Comparison of ENCODE assay signal across 8 mouse cellular contexts in the genomic region with DNA sequence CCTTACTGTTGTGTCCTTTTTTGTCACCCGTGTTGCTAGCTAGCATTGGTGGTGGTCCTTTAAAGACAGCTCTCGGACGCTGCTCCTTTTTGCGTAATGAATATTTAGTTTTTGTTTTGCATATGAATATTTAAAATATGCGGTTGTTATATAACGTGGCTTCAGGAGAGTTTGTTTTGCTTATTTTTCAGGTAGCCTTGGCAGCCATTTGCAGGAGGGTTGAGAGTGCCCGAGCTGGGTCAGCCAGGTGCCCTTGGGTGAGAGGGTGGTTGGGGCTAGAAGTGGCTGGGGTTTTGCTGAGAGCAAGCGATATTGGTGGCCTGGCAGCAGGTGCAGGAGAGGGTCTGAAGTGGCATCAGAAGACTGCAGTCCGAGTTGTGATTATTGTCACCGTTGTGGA. TPM values are rescaled to one million over a fixed set of nuclear protein-coding genes. Genes with fewer than 3 reads are reported as not detected.
DNase-seq lines count a peak whose midpoint lies in the region; ATAC-seq and TF ChIP-seq lines count a peak whose summit lies in the region.

No protein-coding gene starts in this region.

- H3K4me2 ChIP-seq in heart, embryonic 12.5 days: peak overlapping the region; percentile 88
- H3K4me2 ChIP-seq in kidney, embryonic 16.5 days (replicated peaks; ENCODE audit: low read depth, low read length): peak overlapping the region; percentile 60

- no peaks in the 10 kb centered on the region; the same call in 1 of the 2 replicates for H3K4me1 ChIP-seq in bone marrow, adult 2 months (ENCODE audit: control insufficient read depth, insufficient read depth, low read length)
- peaks cover 15% of the 10 kb centered on the region for H3K4me1 ChIP-seq in heart, embryonic 12.5 days (replicated peaks)
- H3K4me1 ChIP-seq in kidney, embryonic 16.5 days (ENCODE audit: insufficient read depth, low read length): peaks cover 16% of the 10 kb centered on the region

- peak overlapping the region; percentile 91 for H3K9ac ChIP-seq in heart, embryonic 12.5 days
- H3K9ac ChIP-seq in kidney, embryonic 16.5 days (replicated peaks; ENCODE audit: low read length): peak overlapping the region; percentile 78

- 2% methylated on average over 10 of the region's 10 CpGs for WGBS in bone marrow, adult 2 months
- whole genome bisulfite sequencing in heart, embryonic 12.5 days: 2% methylated on average over 10 of the region's 10 CpGs
- 2% methylated on average over 10 of the region's 10 CpGs for WGBS in kidney, embryonic 16.5 days

- peaks cover 27% of the 10 kb centered on the region for H3K36me3 ChIP-seq in heart, embryonic 12.5 days
- H3K36me3 ChIP-seq in kidney, embryonic 16.5 days (ENCODE audit: insufficient read depth, low read length): peaks cover 18% of the 10 kb centered on the region; the same call in 1 of the 2 replicates

- no peak for TF ChIP-seq CTCF in bone marrow, adult 2 months (IDR thresholded peaks at IDR 0.05; ENCODE audit: control insufficient read depth, insufficient read depth, low read length)

- no peak for TF ChIP-seq POLR2A in bone marrow, adult 2 months (IDR thresholded peaks at IDR 0.05; ENCODE audit: borderline replicate concordance, control insufficient read depth, low read depth, low read length)

- no peaks in the 10 kb centered on the region for H3K27me3 ChIP-seq in heart, embryonic 12.5 days (replicated peaks)
- no peaks in the 10 kb centered on the region for H3K27me3 ChIP-seq in kidney, embryonic 16.5 days (ENCODE audit: insufficient read depth, low read length)

- H3K4me3 ChIP-seq in bone marrow, adult 2 months (replicated peaks; ENCODE audit: control insufficient read depth, low read depth, low read length): peak overlapping the region; percentile 97
- peak overlapping the region; percentile 79 for H3K4me3 ChIP-seq in heart, embryonic 12.5 days
- peak overlapping the region; percentile 89 for H3K4me3 ChIP-seq in kidney, embryonic 16.5 days (ENCODE audit: low read length)

- H3K27ac ChIP-seq in bone marrow, adult 2 months (ENCODE audit: control insufficient read depth, insufficient read depth, low read depth, low read length, poor library complexity): peak overlapping the region; percentile 92
- peak overlapping the region; percentile 88 for H3K27ac ChIP-seq in heart, embryonic 12.5 days (ENCODE audit: poor library complexity, severe bottlenecking)
- peak overlapping the region; percentile 95 for H3K27ac ChIP-seq in kidney, embryonic 16.5 days (ENCODE audit: low read length)

- DNase-seq in cerebellum, adult 9-10 months: peak; percentile 52
- no peak for DNase-seq in cerebellum, postnatal 36 days
- DNase-seq in lung, postnatal 25 days (ENCODE audit: low spot score): peak; percentile 64
- no peak for DNase-seq in frontal cortex, postnatal 25 days (ENCODE audit: low spot score in 2 of 2)
- DNase-seq in left cerebral cortex, postnatal 14 days (ENCODE audit: low spot score in 2 of 2): no peak

- H3K9me3 ChIP-seq in heart, embryonic 12.5 days (replicated peaks): no peaks in the 10 kb centered on the region
- H3K9me3 ChIP-seq in kidney, embryonic 16.5 days (ENCODE audit: low read length): no peaks in the 10 kb centered on the region

- no peak for ATAC-seq in heart, embryonic 12.5 days (ENCODE audit: insufficient number of reproducible peaks, low FRiP score)
- ATAC-seq in kidney, embryonic 16.5 days (ENCODE audit: low FRiP score, low TSS enrichment): no peak

- intact Hi-C loops in left cerebral cortex, postnatal 14 days (cut with DNase I): no loop called here

RNA-seq across cellular contexts. Expression of a gene that starts 1.9 kb away (rescaled TPM):
- polyA plus RNA-seq in bone marrow, adult 2 months (2011; ENCODE audit: insufficient read depth, insufficient read length, low replicate concordance, missing spikeins): 33.4 and 38.2 TPM in 2 replicates
- polyA plus RNA-seq in heart, embryonic 12.5 days (2016; fragmentation: Nextera tagmentation; extraction: Ambion mirVana): 319 and 325 TPM in 2 replicates
- 178 and 179 TPM in 2 replicates for polyA plus RNA-seq in kidney, embryonic 16.5 days (2015; fragmentation: Nextera tagmentation; extraction: Ambion mirVana)
- total RNA-seq in left cerebral cortex, postnatal 14 days (2021): 100 to 1,000 TPM; 268 to 271 TPM

RNA-seq across cellular contexts. Expression of a gene that starts 14.6 kb away (rescaled TPM):
- 46.2 and 67.4 TPM in 2 replicates for polyA plus RNA-seq in bone marrow, adult 2 months (2011; ENCODE audit: insufficient read depth, insufficient read length, low replicate concordance, missing spikeins)
- 71.4 and 74.4 TPM in 2 replicates for polyA plus RNA-seq in heart, embryonic 12.5 days (2016; fragmentation: Nextera tagmentation; extraction: Ambion mirVana)
- 124 and 135 TPM in 2 replicates for polyA plus RNA-seq in kidney, embryonic 16.5 days (2015; fragmentation: Nextera tagmentation; extraction: Ambion mirVana)
- 10 to 100 TPM; 52.5 to 55.5 TPM for total RNA-seq in left cerebral cortex, postnatal 14 days (2021)

RNA-seq across cellular contexts. Expression of a gene that starts 43.6 kb away (rescaled TPM):
- polyA plus RNA-seq in bone marrow, adult 2 months (2011; ENCODE audit: insufficient read depth, insufficient read length, low replicate concordance, missing spikeins): not detected in 2 replicates
- 0.14 TPM in 1 of 2 replicates, not detected in the other for polyA plus RNA-seq in heart, embryonic 12.5 days (2016; fragmentation: Nextera tagmentation; extraction: Ambion mirVana)
- polyA plus RNA-seq in kidney, embryonic 16.5 days (2015; fragmentation: Nextera tagmentation; extraction: Ambion mirVana): not detected in 2 replicates
- under 1 TPM in 1 of 2 experiments, not detected in 1; 0.55 TPM for total RNA-seq in left cerebral cortex, postnatal 14 days (2021)

RNA-seq across cellular contexts. Expression of a gene that starts 48.0 kb away (rescaled TPM):
- polyA plus RNA-seq in bone marrow, adult 2 months (2011; ENCODE audit: insufficient read depth, insufficient read length, low replicate concordance, missing spikeins): 10.8 and 17.1 TPM in 2 replicates
- polyA plus RNA-seq in heart, embryonic 12.5 days (2016; fragmentation: Nextera tagmentation; extraction: Ambion mirVana): 53.6 and 57.2 TPM in 2 replicates
- polyA plus RNA-seq in kidney, embryonic 16.5 days (2015; fragmentation: Nextera tagmentation; extraction: Ambion mirVana): 134 and 136 TPM in 2 replicates
- 10 to 100 TPM; 79.6 to 80.6 TPM for total RNA-seq in left cerebral cortex, postnatal 14 days (2021)

RNA-seq across cellular contexts. Expression of a gene that starts 52.4 kb away (rescaled TPM):
- polyA plus RNA-seq in bone marrow, adult 2 months (2011; ENCODE audit: insufficient read depth, insufficient read length, low replicate concordance, missing spikeins): not detected in 2 replicates
- polyA plus RNA-seq in heart, embryonic 12.5 days (2016; fragmentation: Nextera tagmentation; extraction: Ambion mirVana): 0.15 TPM in 1 of 2 replicates, not detected in the other
- polyA plus RNA-seq in kidney, embryonic 16.5 days (2015; fragmentation: Nextera tagmentation; extraction: Ambion mirVana): 0.09 TPM in 1 of 2 replicates, not detected in the other
- under 1 TPM in 1 of 2 experiments, not detected in 1; 0.23 TPM for total RNA-seq in left cerebral cortex, postnatal 14 days (2021)

Comparison
In these comparisons a context has a peak if more than half of its experiments do, and no peak if none do; other contexts are left out.
1. DNase-seq: peak in cerebellum, adult 9-10 months (single experiment) and lung, postnatal 25 days (single experiment); none in cerebellum, postnatal 36 days (0 of 2), frontal cortex, postnatal 25 days (0 of 2) and left cerebral cortex, postnatal 14 days (0 of 2).
2. Peak in every context shown above with its lines, with median percentiles within 50 percentile points of each other: H3K27ac ChIP-seq and H3K4me3 ChIP-seq.